Mouse (Mus musculus) midbrain, embryonic 15.5 days (tissue): ENCODE results near the gene Pkp4. TPM values are rescaled to one million over a fixed set of nuclear protein-coding genes. Genes with fewer than 3 reads are reported as not detected.

Source experiments
- ATAC-seq: fragments of 200-750 bp; cut with Nextera tagmentation; replicated peaks from 2 replicates; pipeline ENCODE4 v1.8.0; 2017; ENCODE audit warnings: moderate TSS enrichment
- H3K27ac ChIP-seq: fragments of 300-500 bp; sonication (generic); 2 replicates; pipeline ENCODE4 v1.5.1; 2015; ENCODE audit warnings: mild to moderate bottlenecking, inconsistent platforms
- H3K27me3 ChIP-seq: fragments of 300-500 bp; sonication (generic); replicated peaks from 2 replicates; pipeline ENCODE4 v1.6.1; 2015; ENCODE audit warnings: inconsistent platforms
- H3K36me3 ChIP-seq: fragments of 300-500 bp; sonication (generic); replicated peaks from 2 replicates; pipeline ENCODE4 v1.6.1; 2015; ENCODE audit warnings: inconsistent platforms
- H3K4me1 ChIP-seq: fragments of 300-500 bp; sonication (generic); 2 replicates; pipeline ENCODE4 v1.6.1; 2015; ENCODE audit warnings: inconsistent platforms
- H3K4me2 ChIP-seq: fragments of 300-500 bp; sonication (generic); 2 replicates; pipeline ENCODE4 v1.6.1; 2015; ENCODE audit warnings: inconsistent platforms, mild to moderate bottlenecking, moderate library complexity
- H3K4me3 ChIP-seq: fragments of 300-500 bp; sonication (generic); 2 replicates; pipeline ENCODE4 v1.5.1; 2015; ENCODE audit warnings: mild to moderate bottlenecking, inconsistent platforms
- H3K9ac ChIP-seq: fragments of 300-500 bp; sonication (generic); 2 replicates; pipeline ENCODE4 v1.6.1; 2015; ENCODE audit warnings: mild to moderate bottlenecking, inconsistent platforms
- H3K9me3 ChIP-seq: fragments of 300-500 bp; sonication (generic); 2 replicates; pipeline ENCODE4 v1.6.1; 2016; ENCODE audit warnings: inconsistent platforms
- WGBS: fragments of 180-500 bp; shearing (Covaris S2); methylation state at CpG from one replicate; pipeline ENCODE4 v1.1.7; 2015; ENCODE audit warnings: mixed read lengths; 5-methylcytosine and 5-hydroxymethylcytosine counted together
- polyA plus RNA-seq: library from polyadenylated mRNA; unstranded; fragments of >200 nt; fragmentation: Nextera tagmentation; extraction: Ambion mirVana; gene quantifications from 2 replicates; pipeline ENCODE4 v1.2.1, GENCODE M21; 2015

Gene Pkp4
- polyA plus RNA-seq, 1 experiment from 2014 or later = 24.8 TPM

GRCm38 (mm10) chr2:59206190-59206589, 45.5 kb downstream of the Pkp4 start:
- H3K4me2 ChIP-seq = no peak overlapping the region
- no peaks in the 10 kb centered on the region for H3K9me3 ChIP-seq
- 94% methylated on average over 2 of the region's 2 CpGs for WGBS
- ATAC-seq = no peak
- H3K4me1 ChIP-seq = peaks cover 15% of the 10 kb centered on the region
- no peaks in the 10 kb centered on the region for H3K36me3 ChIP-seq
- no peak overlapping the region for H3K27ac ChIP-seq
- no peaks in the 10 kb centered on the region for H3K27me3 ChIP-seq
- no peak overlapping the region for H3K4me3 ChIP-seq
- no peak overlapping the region for H3K9ac ChIP-seq

DNA sequence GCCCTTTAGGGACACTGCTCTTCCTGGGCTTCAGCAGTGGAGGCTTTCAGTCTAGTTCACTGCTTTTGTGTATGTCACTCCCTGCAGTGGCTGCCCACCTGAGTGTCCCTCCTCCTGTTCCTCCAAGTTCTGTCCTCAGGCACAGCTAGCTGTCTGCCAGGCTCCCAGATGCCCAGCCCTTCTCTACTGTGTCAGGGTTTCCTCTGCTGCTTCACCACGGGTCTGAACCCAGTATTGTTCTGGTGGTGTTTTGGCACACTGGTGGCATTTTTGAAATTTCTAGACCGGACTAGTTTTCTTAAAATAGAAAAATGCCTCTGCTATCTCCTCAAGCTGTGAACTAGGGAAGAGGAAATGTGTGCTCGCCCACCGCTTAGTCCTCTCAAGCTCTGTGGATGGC, 46.6 kb downstream of the Pkp4 start:
- Histone ChIP-seq H3K27ac (peak overlapping the region; percentile 15; the same call in 1 of the 2 replicates), H3K4me2 (no peak overlapping the region), H3K9me3 (no peaks in the 10 kb centered on the region), H3K4me1 (peaks cover 15% of the 10 kb centered on the region), H3K36me3 (no peaks in the 10 kb centered on the region), H3K4me3 (no peak overlapping the region), H3K9ac (no peak overlapping the region), H3K27me3 (no peaks in the 10 kb centered on the region)
- ATAC-seq = 0 out of 2 replicates have a peak, but pooled peaks have one; percentile 13
- WGBS = 56% methylated on average over 4 of the region's 4 CpGs

DNA sequence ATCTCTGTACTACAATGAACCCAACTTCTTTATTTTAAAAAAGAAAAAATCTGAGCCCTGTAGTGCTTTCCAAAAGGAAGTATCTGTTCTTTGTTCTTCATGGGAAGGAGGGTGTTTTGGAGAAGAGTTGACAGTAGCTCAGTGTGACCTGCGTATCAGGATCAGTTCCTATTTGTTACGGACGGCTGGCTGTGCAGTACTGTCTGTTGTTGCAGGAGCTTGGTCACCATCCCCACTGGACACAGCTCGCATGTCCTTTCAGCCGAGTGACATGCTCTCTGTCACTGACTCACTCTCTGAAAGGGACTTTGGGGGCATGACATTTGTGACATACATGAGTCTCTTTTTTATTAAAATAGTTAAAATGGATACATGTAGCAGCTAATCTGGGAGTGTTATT, 47.1 kb downstream of the Pkp4 start:
- Histone ChIP-seq H3K4me1 (peaks cover 15% of the 10 kb centered on the region), H3K4me3 (no peak overlapping the region), H3K36me3 (no peaks in the 10 kb centered on the region), H3K9me3 (no peaks in the 10 kb centered on the region), H3K27me3 (no peaks in the 10 kb centered on the region), H3K4me2 (no peak overlapping the region), H3K27ac (peak overlapping the region; percentile 15; the same call in 1 of the 2 replicates), H3K9ac (no peak overlapping the region)
- 35% methylated on average over 5 of the region's 5 CpGs for WGBS
- peak; percentile 44 for ATAC-seq

DNA sequence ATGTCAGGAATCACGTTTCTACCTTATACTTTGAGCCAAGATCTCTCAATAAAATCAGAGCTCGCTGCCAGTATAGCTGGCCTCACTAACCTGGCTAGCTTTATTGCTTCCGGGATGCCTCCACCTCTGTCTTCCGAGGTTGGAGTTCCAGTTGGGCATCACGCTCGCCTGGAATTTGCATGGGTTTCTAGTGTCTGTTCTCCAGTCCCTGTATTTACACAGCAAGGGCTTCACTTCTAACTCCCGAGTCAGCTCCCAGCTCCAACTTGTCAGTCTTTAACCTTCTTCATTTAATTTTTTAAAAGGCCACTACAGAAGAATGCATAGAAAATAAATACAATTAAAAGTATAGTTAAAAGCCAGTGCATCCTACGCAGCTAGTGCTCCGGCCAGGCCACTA, 47.6 kb downstream of the Pkp4 start:
- Histone ChIP-seq H3K9ac (no peak overlapping the region), H3K4me1 (peaks cover 11% of the 10 kb centered on the region), H3K4me2 (no peak overlapping the region), H3K27me3 (no peaks in the 10 kb centered on the region), H3K36me3 (no peaks in the 10 kb centered on the region), H3K27ac (no peak overlapping the region), H3K9me3 (no peaks in the 10 kb centered on the region), H3K4me3 (no peak overlapping the region)
- no peak for ATAC-seq
- 77% methylated on average over 9 of the region's 9 CpGs for WGBS

DNA sequence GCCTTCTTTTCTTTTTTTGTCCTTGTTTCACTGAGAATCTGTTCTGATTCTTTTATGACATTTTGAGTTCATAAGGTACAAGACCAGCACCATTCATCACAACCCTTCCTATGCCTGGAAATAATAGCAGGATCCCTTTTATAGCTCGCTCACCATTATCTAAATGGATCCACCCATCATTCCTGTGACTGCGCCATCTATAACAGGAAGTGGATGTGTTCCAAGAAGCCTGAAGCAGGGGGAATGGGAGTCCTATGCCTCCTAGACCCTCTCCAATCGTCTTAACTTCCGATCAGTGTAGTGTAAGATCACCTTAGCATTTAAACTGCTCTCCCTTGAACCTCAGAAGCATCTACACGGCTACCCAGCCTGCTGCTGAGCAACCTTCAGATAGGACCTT, 50.4 kb downstream of the Pkp4 start:
- H3K9me3 ChIP-seq = no peaks in the 10 kb centered on the region
- H3K4me3 ChIP-seq = no peak overlapping the region
- H3K36me3 ChIP-seq = no peaks in the 10 kb centered on the region
- no peak overlapping the region for H3K9ac ChIP-seq
- no peaks in the 10 kb centered on the region for H3K27me3 ChIP-seq
- WGBS = 95% methylated on average over 5 of the region's 5 CpGs
- peaks cover 7% of the 10 kb centered on the region for H3K4me1 ChIP-seq
- H3K4me2 ChIP-seq = no peak overlapping the region
- no peak overlapping the region for H3K27ac ChIP-seq
- ATAC-seq = no peak

- Histone ChIP-seq H3K27me3 (no peaks in the 10 kb centered on the region), H3K36me3 (no peaks in the 10 kb centered on the region), H3K9ac (no peak overlapping the region), H3K4me1 (peaks cover 5% of the 10 kb centered on the region), H3K4me3 (no peak overlapping the region), H3K9me3 (no peaks in the 10 kb centered on the region), H3K27ac (no peak overlapping the region), H3K4me2 (no peak overlapping the region)
- 92% methylated on average over 4 of the region's 4 CpGs for WGBS
- no peak for ATAC-seq
Observed at GRCm38 (mm10) chr2:59212430-59212829, 51.8 kb downstream of the Pkp4 start.

GRCm38 (mm10) chr2:59212846-59213245, 52.2 kb downstream of the Pkp4 start:
- peaks cover under 1% of the 10 kb centered on the region for H3K4me1 ChIP-seq
- H3K27me3 ChIP-seq = no peaks in the 10 kb centered on the region
- H3K27ac ChIP-seq = no peak overlapping the region
- WGBS = 95% methylated on average over 1 of the region's 1 CpGs
- no peaks in the 10 kb centered on the region for H3K36me3 ChIP-seq
- no peak overlapping the region for H3K9ac ChIP-seq
- no peaks in the 10 kb centered on the region for H3K9me3 ChIP-seq
- no peak overlapping the region for H3K4me2 ChIP-seq
- no peak overlapping the region for H3K4me3 ChIP-seq
- no peak for ATAC-seq

GRCm38 (mm10) chr2:59217931-59218330, 57.3 kb downstream of the Pkp4 start:
- no peak overlapping the region for H3K27ac ChIP-seq
- H3K4me3 ChIP-seq = no peak overlapping the region
- H3K9ac ChIP-seq = no peak overlapping the region
- no peak overlapping the region for H3K4me2 ChIP-seq
- ATAC-seq = 0 out of 2 replicates have a peak, but pooled peaks have one; percentile 17
- 82% methylated on average over 6 of the region's 6 CpGs for WGBS
- H3K4me1 ChIP-seq = no peaks in the 10 kb centered on the region
- H3K36me3 ChIP-seq = no peaks in the 10 kb centered on the region
- H3K27me3 ChIP-seq = no peaks in the 10 kb centered on the region
- H3K9me3 ChIP-seq = no peaks in the 10 kb centered on the region

DNA sequence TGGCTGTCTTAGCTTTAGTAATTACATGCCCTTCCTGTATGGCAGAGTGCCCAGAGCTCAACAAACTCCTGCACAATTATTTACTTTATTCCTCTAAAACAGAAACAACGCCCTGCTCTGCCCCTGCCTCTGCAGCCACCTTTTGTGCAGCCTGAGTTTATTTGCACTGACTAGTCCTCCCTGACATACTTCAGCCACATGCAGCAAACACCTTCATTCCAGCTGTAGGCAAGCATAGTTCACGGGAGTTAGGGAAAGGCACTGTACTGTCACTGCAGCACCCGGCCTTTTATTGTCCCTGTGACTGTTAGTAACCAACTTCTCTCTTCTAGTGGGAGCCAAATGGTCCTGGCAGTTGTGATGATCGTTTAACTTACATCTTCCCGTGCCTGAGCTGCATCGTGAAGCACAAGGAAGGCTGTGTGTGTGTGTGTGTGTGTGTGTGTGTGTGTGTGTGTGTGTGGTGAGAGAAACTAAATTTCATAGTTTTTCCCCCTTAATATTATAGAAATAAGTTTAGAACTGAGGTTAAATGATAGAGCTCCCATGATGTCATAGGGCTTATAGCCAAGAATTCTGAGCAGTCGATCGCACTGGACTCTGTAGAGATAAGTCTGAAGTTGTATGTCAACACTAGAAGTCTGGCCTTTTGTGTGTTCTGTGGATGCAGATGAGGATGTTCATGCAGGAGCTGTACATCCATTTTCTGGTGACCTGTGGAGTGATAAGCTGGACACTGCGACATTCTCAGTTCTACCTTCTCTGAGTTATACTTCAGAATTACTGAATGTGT, 59.5 kb downstream of the Pkp4 start:
- no peaks in the 10 kb centered on the region for H3K9me3 ChIP-seq
- no peaks in the 10 kb centered on the region for H3K4me1 ChIP-seq
- H3K4me2 ChIP-seq = no peak overlapping the region
- H3K36me3 ChIP-seq = no peaks in the 10 kb centered on the region
- no peak overlapping the region for H3K27ac ChIP-seq
- no peak overlapping the region for H3K9ac ChIP-seq
- no peak for ATAC-seq
- 72% methylated on average over 9 of the region's 9 CpGs for WGBS
- no peak overlapping the region for H3K4me3 ChIP-seq
- H3K27me3 ChIP-seq = no peaks in the 10 kb centered on the region

GRCm38 (mm10) chr2:59226383-59226782, 65.7 kb downstream of the Pkp4 start:
- H3K4me2 ChIP-seq = no peak overlapping the region
- H3K9ac ChIP-seq = no peak overlapping the region
- H3K27ac ChIP-seq = no peak overlapping the region
- no peaks in the 10 kb centered on the region for H3K36me3 ChIP-seq
- no peaks in the 10 kb centered on the region for H3K4me1 ChIP-seq
- 86% methylated on average over 4 of the region's 4 CpGs for WGBS
- H3K9me3 ChIP-seq = no peaks in the 10 kb centered on the region
- no peak for ATAC-seq
- H3K4me3 ChIP-seq = no peak overlapping the region
- H3K27me3 ChIP-seq = no peaks in the 10 kb centered on the region

GRCm38 (mm10) chr2:59227011-59227410, 66.4 kb downstream of the Pkp4 start:
- Histone ChIP-seq H3K27ac (no peak overlapping the region), H3K27me3 (no peaks in the 10 kb centered on the region), H3K4me1 (no peaks in the 10 kb centered on the region), H3K9ac (no peak overlapping the region), H3K4me3 (no peak overlapping the region), H3K4me2 (no peak overlapping the region), H3K9me3 (no peaks in the 10 kb centered on the region), H3K36me3 (no peaks in the 10 kb centered on the region)
- ATAC-seq = no peak
- 84% methylated on average over 3 of the region's 3 CpGs for WGBS

GRCm38 (mm10) chr2:59227508-59228263, 67.0 kb downstream of the Pkp4 start:
- Histone ChIP-seq H3K4me2 (no peak overlapping the region), H3K4me3 (no peak overlapping the region), H3K9me3 (no peaks in the 10 kb centered on the region), H3K4me1 (no peaks in the 10 kb centered on the region), H3K27me3 (no peaks in the 10 kb centered on the region), H3K27ac (no peak overlapping the region), H3K36me3 (no peaks in the 10 kb centered on the region), H3K9ac (no peak overlapping the region)
- WGBS = 94% methylated on average over 8 of the region's 8 CpGs
- ATAC-seq = no peak
